Mouse (Mus musculus) cerebellum, postnatal 4 days (tissue): ENCODE results near the gene Iqck.

Experiments
- DNase-seq, 2 experiments: peaks; one replicate each; pipeline ENCODE4 v3.0.0; 2022; ENCODE audit warnings: low spot score in 2 of 2, mixed read lengths in 1 of 2

Iqck gene

DNA sequence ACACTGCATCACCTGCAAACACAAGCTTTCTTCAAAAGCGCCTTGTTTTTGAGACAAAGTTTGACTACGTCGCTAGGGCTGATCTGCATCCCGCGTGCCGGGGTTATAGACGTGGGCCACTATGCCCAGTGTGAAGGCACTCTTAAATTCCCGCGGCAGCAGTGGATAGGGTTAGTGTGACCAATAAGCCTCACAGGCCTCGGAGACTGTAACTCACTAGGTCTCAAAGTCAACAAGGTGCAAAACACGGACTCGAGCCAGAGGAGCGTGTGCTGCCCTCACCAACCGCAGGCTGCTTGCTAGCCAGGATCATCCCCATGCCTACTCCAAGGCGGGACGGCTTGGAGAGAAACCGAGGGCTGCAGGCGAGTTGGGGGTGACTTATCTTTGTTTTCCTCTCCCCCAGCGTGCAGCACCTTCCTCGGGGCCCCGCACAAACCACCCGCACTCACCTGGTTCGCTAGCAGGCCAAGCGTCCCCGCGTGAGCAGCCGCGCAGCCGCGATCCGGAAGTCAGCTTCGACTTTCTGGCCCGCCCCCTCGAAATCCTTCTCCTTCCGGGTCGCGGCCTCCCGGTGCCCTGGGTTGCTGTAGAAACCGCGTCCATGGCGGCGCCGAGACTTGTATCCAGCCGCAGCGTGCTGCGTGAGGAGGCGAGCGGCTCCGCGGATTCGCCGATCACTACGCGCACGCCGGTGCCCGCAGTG is at the start of gene Iqck:
Gene Iqck (plus strand): TSS at position 582 of the 706 bp plus-strand sequence.
- peak; percentile 91 to 92 for DNase-seq

DNA sequence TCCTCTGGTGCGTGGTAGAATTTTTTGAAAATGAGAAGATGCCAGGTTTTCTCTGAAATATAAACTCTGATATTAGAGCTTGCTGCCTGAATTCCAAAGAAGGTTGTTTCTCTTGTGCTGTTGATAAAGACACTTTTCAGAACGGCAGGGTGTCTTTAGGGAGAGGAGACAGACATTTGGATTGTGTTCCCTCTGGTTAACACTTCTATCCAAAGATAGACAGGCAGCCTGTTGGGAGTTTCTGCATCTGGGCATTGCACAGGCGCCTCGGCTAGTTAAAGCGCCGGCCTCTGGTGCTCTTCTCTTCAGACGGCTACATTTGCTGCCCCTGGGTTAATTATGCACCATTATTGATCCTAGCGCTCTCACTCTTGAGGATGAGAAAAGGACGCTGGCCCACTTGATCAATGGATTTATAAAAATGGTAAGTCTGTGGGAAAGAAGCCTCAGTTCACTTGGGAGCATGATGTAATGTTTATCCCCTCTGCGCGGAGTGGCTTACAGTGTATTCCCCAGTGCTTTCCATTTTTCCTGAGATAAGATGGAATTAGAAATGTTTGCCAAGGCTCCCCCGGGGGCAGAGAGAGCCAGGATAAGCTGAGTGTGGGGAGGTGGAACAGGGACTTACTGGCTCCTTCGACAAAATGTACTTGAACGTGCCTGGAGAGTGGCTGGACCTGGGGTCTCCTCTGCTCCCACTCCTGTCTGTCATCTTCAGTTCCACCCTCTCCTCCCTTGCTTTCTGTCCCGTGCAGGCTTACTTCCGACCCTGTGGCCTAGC is 48.7 kb upstream of the Iqck start:
- DNase-seq: no peak

DNA sequence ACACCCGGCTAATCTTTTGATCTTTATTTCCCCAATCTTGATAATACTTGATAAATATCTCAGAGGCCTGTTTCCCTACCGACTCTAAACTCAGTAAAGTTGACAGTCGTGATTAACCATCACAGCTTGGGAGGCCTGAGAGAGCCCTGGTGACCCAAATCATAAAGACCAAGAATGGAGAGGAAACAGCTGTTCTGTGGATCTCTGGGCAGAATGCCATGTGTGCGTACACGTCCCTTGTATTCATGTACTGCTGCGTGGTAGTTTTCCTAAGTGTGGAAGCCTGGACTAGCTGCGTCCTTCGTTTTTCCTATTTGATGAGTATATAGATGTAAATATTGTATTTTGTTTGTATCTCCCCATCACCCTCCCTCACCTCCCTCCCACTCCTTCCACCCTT is 47.7 kb upstream of the Iqck start:
- no peak for DNase-seq

DNA sequence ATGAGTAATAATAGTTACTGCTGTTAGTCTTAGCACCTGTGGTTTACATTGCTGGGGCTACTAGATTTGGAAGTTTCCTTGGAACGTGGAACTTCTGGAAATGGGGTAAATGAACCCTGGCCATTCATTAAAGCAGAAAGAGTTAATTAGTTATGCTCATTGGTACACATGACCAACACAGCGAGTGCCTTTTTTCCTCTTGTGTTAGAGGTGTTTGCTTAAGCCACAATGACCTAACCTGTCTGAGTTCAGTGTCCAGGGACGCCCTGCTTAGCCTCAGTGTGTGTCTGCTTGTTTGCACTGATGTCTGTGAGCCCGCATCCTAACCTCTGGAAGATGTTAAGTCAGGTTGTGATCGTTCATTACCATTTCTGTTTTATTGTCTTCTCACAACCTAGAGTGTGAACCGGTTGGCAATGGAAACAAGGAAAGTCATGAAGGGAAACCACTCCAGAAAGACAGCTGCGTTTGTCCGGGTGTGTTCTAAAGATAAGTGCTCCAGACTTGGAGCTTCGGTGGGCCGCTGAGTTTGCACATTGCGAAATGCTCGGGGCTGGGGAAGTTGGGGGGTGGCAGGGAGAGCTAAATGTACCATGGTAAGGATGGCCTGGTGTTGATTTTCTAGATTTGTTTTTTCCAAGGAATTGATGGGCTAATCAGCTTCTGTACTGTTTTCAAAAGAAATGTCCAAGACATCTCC is 44.0 kb upstream of the Iqck start:
- DNase-seq: no peak

DNA sequence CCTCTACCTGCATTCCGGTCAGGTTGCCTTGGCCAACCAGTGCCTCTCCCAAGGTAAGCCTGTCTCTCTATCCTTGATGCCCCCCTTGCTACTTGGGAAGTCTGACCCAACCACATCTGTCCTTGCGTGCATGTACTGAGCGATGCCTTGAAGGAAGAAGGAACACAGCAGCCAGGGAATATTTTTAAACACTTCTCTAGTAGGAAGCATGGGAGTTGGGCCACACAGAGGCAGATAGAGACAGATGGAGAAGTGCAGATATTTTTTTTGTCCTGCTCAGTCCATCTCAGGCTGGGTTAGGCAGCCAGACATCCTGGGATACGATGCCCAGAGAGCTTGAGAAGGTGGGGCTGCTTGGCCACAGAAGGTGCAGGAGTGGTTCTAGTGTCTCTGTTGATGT is 42.0 kb upstream of the Iqck start:
- no peak for DNase-seq

DNA sequence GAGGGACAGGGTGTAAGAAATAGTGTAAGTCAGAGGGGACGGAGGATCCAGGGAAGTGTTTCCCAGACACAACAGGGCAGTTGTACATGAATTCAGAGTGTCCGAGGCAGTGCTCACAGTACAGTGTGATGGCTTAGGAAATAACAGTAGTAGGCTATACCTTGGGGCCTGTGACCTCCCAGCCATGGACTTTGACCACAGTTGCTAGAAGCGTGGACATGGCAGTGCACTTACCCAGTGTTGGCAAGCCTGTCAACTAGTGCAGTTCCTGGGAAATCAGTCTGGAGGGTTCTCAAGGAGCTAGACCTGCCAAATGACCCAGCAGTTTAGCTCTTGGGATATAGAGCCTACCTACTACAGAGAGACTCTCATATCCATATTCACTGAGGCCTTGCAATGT is 39.3 kb upstream of the Iqck start:
- no peak for DNase-seq

DNA sequence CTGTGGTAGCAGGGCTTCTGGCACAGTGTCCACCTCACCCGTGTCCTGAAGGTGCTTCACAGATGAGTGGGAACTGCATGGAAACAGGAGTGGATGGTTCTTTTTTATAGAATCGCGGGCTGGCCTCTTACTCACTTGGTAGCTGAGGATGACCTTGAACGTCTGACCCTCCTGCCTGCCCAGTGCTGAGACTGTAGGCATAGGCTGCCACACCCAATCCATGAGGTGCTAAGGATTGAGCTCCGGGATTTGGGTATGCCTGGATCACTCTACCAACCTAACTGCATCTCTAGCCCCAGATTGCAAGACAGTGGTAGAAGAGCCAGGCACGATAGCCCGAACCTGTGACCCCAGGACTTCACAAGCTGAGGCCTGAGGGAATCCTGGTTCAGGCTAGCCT is 37.8 kb upstream of the Iqck start:
- DNase-seq: no peak

DNA sequence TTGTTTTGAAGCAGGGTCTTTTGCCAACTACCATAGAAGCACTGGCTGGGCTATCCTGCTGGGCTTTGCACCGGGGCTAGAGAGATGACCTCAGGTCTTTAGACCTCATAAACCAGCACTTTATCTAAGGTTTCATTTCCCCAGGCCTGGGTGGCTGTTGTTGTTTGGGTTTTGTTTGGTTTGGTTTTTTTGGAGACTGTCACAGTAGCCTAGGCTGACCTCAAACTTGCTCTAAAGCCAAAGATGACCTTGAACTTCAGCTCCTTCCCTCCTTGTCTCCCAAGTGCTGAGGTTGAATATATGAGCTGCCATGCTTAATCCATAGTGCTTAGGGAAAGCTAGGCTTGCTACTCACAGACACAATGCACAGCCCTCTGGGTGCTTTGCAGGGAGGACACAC is 35.9 kb upstream of the Iqck start:
- DNase-seq: no peak

DNA sequence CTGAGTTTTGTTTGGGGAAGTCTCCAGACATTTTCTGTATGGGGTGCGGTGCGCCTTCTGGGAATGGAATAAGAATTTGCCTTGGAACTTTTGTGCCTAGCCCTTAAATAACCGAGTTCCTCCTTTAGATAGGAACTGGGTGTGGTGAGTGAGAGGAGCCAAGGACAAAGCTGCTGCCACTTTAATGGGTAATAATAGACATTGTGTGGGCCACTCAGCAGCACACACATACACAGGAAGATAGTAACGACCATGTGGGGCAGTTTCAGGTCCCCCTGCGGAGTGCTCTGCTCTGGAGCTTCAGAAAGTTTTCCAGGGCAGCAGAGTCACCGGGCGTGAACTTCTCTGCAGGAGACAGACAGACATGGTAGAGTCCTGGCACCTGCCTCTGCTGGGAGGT is 34.2 kb upstream of the Iqck start:
- no peak for DNase-seq

DNA sequence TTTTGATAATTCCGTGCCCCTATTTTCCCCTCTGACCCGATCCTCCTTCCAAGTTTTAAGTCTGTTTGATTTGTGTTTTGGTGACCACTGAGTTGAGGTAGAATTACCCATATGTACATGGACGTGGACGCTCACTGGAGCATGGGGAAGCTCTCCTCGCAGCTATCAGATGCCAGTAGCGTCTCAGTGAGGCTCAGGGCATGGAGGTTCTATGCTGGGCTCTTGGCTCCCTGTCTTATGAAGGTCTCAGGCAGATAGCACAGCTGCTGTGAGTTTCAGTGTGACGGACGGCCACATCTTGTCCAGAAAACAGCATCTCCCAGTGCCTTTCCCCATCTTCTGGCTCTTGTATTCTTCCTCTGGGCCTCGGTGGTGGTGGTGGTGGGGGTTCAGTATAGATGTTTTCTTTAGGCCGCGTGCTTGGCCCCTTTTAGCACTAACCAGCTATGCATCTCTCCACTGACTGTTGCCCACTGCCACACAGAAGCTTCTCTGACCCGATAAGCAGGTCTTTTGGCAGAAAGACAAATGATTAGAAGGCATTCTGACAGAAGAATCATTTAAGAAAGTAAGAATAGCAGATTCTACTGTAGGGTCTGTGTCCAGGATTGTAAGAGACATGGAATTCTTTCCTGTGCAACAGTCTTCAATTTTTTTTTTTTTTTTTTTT is 33.5 kb upstream of the Iqck start:
- no peak for DNase-seq

DNA sequence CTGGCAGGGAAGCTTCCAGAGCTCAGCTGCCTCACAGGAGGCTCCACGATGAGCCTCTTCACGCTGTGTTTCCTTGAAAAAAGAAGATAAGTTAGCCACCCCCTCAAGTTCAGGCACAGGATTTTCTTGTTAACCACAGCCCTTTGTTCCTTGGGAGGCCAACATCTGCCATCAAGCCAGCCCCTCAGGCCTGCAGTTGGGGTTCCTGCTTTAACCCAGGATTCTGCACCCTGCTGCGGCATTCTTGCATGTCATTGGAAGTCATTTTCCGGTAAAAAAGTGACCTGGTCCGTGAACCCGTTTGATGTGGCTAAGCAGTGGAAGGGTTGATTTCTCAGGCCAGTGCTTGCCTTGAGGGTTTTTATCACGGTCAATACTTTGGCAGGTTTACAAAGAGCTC is 31.1 kb upstream of the Iqck start:
- no peak for DNase-seq

DNA sequence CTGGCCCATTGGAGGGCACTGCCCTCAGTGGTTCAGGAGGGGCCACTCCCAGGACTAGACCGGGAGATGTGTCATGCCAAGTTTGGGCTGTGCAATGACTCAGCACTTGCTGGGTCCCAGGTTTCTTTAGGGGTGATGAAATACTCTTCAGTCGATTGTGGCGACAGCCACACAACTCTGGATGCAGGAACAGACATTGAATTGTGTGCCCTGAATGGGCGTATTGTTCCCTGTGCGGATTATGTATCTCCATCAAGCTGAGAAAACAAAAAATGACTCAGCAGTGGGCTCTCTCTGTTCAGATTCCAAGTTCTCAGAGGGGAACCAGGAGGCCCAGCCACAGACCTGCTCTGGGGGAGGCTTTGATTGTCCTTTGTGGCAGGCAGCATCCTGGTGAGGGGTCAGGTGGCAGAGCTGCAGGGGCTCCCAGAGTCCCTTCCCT is 27.6 kb upstream of the Iqck start:
- DNase-seq: no peak

DNA sequence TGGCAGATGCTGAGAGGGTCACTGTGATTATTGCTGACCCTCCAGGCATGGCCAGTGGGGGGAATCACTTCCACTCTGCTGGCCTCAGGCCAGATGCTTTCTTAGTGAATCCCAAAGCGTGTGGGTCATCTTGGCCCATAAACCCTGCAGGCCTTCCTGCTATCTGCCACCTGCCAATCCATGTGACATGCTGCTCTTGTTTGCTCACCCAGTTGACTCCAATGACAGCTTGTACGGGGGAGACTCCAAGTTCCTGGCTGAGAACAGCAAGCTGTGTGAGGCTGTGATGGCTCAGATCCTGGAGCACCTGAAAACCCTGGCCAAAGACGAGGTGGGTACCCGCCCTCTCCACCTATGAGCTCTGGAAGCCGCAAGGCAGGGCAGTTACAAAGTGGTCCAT is 17.7 kb upstream of the Iqck start:
- no peak for DNase-seq

DNA sequence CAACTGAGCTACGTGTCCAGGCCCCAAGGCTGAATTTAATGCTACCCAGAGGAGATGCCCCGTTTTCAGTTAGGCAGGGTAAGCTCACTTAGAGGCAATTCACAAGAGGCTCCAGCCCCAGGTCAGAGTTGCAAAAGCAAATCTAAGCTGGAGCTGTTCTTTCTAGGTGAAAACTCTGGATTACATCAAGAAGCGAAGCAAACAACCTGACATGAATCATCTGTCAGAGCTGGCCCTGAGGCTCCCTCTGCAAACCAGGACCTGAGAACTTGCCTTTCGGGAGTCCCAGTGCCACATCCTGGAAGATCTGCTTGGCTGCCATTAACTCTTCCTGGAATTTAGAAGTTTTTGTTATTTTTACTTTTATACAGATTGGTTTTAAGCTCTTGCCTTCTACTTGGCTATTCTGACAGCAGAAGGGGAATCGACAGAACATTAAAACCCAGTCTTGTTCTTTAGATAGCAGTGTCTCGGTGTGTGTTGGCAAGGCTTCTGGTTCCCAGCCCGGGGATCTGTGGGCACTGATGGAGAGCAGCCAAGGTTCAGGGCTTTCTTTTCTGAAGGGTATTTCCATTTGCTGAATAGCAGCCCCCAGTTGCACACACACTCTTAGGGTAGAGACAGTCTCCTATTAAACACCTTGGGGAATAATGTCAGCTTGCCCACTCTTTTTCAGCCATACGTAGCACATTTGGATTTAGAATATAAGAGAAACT is 14.4 kb upstream of the Iqck start:
- DNase-seq: peak in 1 of 2 experiments; percentile 31

DNA sequence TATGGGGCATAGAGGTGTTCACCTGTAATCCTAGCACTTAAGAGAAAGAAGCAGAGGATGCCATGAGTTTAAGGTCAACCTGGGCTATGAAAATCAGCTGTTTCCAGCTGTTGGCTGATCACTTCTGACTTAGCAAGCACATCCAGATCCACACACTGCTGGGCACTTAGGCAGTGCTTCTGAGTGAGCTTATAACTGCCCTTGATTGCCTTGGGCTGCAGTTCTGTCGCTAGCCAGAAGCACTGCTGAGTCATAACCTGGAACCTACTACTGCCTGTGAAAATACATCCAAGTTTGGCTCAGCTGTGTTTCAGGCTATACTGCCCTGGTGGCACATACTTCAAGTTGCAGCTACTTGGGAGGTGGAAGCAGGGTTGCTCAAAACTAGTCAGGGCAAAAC is 13.8 kb upstream of the Iqck start:
- DNase-seq: no peak

DNA sequence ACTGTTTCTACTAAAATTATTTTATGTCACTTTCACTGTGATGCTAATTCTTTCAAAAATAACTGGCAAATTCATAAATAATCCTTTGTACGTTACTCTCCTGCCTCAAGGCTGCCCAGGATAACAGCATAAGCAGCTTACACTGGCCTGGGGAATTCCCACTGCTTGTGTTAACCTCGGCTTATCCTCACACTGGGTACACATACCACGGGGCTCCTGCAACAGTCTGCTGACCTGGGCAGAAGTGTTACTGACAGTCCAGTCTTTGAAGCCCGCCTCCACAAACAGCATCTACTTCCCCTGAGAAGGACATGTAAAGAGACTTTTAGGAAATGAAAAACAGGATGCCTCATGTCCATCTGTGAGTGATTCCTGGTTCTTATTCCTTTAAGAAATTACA is 12.6 kb upstream of the Iqck start:
- no peak for DNase-seq

DNA sequence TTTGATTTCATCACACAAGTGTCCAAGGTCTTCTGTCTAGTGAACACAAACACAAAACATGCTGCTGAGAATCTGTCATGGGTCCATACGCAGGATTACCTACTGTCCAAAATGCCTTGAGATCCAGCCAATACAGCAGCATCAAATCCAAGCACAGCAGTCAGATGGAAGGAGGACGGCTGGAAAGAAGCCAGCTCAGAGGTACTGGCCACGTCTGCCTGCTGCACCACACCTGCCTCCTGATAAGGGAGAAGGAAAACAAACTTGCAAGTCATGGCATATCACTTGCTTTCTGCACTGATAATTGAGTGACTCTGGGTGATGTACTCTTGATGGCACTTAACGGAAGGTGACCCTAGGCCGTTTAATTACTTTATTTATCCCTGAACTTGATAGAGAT is 10.4 kb upstream of the Iqck start:
- DNase-seq: no peak

DNA sequence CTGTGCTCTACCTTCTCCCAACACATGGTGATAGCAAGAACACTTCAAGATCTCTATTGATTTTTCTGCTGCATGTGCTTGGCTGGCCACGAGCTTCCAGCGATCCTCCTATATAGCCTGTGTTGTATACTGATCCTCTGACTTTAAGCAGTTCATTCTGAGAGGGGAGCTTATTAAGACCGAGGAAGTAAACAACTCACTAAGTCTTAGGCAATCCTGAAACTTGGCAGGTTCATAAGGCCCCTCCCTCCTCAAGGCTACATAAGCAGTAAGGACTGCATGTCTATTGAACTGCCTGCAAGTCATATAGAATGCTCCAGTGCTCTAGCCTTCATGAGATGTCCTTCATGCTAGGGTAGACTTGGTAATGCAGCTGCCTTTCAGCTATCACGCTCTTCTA is 9.2 kb upstream of the Iqck start:
- no peak for DNase-seq

DNA sequence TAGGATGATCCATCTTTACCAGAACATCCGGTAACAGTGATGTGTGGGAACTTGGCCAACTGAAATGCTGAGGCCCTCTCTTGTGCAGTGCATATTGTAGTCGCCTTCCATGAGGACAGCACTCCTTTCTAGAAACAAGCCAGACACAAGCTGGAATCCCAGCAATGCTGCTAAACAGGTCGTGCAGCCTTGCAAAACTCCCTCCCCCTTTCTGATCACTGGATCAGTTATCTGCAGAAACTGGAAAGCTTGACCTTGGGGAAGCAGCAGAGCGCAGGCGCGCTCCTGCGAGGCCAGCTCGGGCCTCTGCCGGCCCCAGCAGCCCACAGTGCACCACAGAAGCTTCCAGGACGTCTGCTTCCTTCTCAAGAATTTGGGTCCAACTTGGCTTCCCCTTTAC is 6.8 kb upstream of the Iqck start:
- DNase-seq: no peak

DNA sequence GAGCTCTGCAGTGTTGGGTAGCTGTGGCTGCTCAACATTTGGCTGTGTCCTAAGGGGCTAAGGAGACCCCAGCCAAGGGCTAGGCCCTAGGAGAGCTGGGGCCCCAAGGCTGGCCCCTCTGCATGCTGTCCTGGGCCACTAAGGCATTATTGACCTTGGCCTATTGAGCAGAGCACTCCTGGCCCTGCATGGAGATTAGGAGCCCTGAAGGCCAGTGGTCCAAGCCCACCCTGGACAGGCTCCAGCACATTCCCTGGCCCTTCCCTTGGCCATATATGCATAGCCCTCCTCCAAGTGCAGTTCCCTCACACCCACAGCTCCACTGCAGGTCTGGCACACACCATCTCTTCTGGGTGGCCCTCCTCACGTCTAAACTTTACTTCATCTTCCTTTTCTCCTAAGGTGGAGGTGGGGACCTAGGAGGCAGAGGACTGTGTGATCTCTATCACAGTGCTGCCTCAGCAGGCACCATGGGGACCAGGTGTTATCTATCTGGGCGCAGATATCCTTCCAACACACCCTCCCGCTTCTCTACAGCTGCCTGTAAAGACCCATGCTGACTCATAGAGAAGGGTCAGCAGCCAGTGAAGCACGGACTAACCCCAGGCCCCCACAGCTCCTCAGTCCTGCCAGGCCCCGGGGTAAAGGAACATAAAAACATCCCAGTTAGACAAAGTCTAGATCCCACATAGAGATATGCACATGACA is 5.9 kb upstream of the Iqck start:
- DNase-seq: no peak

DNA sequence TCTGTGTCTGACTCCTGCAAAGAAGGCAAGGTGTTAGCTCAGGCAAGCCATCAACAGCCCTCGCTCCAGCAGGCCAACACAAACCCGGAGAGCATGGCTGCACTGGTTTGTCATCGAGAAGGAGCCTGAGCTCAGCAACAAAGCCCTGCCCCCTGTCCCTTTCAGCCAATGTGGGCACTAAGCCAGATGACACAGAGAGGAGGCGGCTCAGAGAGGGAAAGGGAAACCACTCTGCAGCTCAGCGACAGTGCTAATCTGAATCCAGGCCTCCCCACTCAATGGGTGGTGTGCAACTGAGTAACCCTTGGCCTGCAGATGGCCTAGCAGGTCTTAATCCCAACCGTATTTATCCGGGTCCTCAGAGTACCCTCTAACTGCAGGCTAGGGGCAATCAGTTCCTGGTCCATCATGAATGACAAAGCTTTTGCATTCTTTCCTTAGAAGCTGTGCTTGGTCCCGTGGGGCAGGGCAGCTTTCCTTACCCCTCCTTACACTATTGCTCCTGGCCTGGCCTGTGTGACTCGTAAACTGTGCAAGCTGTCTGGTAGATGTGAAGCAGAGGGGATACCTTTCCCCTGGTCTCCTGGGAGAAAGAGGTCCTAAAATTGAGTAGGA is 4.8 kb upstream of the Iqck start:
- DNase-seq: no peak
